Mouse (Mus musculus) ES-E14 (cell line): Measurements from ENCODE around the gene Jph3. TPM values are rescaled to one million over a fixed set of nuclear protein-coding genes. Genes with fewer than 3 reads are reported as not detected.

Source experiments
- DNase-seq: peaks from one replicate; pipeline ENCODE4 v3.0.0-alpha.2; 2013; ENCODE audit warnings: low read depth, low spot score
- H3K27ac ChIP-seq: 2 replicates; pipeline ENCODE4 v1.5.1; 2012; ENCODE audit warnings: low read depth, mild to moderate bottlenecking, low read length, moderate library complexity, mixed read lengths; ENCODE audit not compliant: poor library complexity, insufficient read depth, severe bottlenecking
- H3K36me3 ChIP-seq: 2 replicates; pipeline ENCODE4 v1.6.1; 2012; ENCODE audit warnings: mild to moderate bottlenecking, low read length, moderate library complexity, mixed read lengths; ENCODE audit not compliant: control insufficient read depth, poor library complexity, insufficient read depth, severe bottlenecking
- H3K4me1 ChIP-seq, 2 experiments: fragments of 150-350 bp in 1 of 2; sonication (generic) in 1 of 2; 2 replicates each; pipeline ENCODE4 v1.6.1; 2012; ENCODE audit warnings: low read length in 2 of 2, mild to moderate bottlenecking in 1 of 2, mixed read lengths in 1 of 2; ENCODE audit not compliant: control insufficient read depth in 2 of 2, insufficient read depth in 2 of 2, poor library complexity in 1 of 2
- H3K4me3 ChIP-seq, 2 experiments: fragments of 150-350 bp in 1 of 2; sonication (generic) in 1 of 2; 2 replicates each; pipeline ENCODE4 v1.5.1; 2012; ENCODE audit warnings: low read length in 2 of 2, low read depth in 1 of 2, mild to moderate bottlenecking in 1 of 2, mixed read lengths in 1 of 2; ENCODE audit not compliant: insufficient read depth in 1 of 2, poor library complexity in 1 of 2, severe bottlenecking in 1 of 2
- H3K9ac ChIP-seq: 2 replicates; pipeline ENCODE4 v1.6.1; 2012; ENCODE audit warnings: low read depth, mild to moderate bottlenecking, low read length, mixed read lengths; ENCODE audit not compliant: poor library complexity, insufficient read depth, severe bottlenecking
- H3K9me3 ChIP-seq: fragments of 150-350 bp; sonication (generic); 2 replicates; pipeline ENCODE4 v1.6.1; 2012; ENCODE audit warnings: low read depth, mild to moderate bottlenecking, low read length; ENCODE audit not compliant: control insufficient read depth, insufficient read depth
- CHD2 ChIP-seq: IDR thresholded peaks from 2 replicates; pipeline ENCODE4 v1.6.1; 2014; ENCODE audit warnings: mild to moderate bottlenecking, low read depth, low read length, inconsistent platforms
- HCFC1 ChIP-seq: IDR thresholded peaks from 2 replicates; pipeline ENCODE4 v1.6.1; 2012; ENCODE audit warnings: low read length, inconsistent platforms, borderline replicate concordance; ENCODE audit not compliant: insufficient read depth
- MAFK ChIP-seq: IDR thresholded peaks from 2 replicates; pipeline ENCODE4 v1.6.1; 2014; ENCODE audit warnings: mild to moderate bottlenecking, low read depth, low read length, inconsistent platforms; ENCODE audit not compliant: insufficient read depth
- ZC3H11A ChIP-seq: IDR thresholded peaks from 2 replicates; pipeline ENCODE4 v1.6.1; 2012; ENCODE audit warnings: low read depth, mild to moderate bottlenecking, inconsistent platforms, low read length, borderline replicate concordance
- ZNF384 ChIP-seq: IDR thresholded peaks from 2 replicates; pipeline ENCODE4 v1.6.1; 2012; ENCODE audit warnings: low read depth, low read length, inconsistent platforms
- in situ Hi-C, 2 experiments: fragments of 600-800 bp; cut with MboI; formaldehyde crosslinking; loops; one replicate each; pipeline ENCODE4 v1.15.1; 2025; ENCODE audit warnings: low sequenced_read_pairs in 2 of 2, inconsistent platforms in 1 of 2; ENCODE audit not compliant: unreplicated experiment in 2 of 2
- total RNA-seq: library from RNA; depleted of rRNA; stranded (reverse); fragments of 300-350 nt; gene quantifications from 2 replicates; pipeline ENCODE4 v1.2.3, GENCODE M21; 2012

Jph3 gene
- total RNA-seq, 1 experiment, result 0.76 TPM

GRCm38 (mm10) chr8:121792627-121793026 is 63.2 kb downstream of the Jph3 start:
- no peak overlapping the region for H3K4me3 ChIP-seq
- peaks cover 0 to 5% of the 10 kb centered on the region in 2 experiments; a peak in 1 of 4 replicates for H3K4me1 ChIP-seq
- H3K27ac ChIP-seq, result no peak overlapping the region
- no peaks in the 10 kb centered on the region for H3K9me3 ChIP-seq
- in situ Hi-C loops, result no loop called here
- TF ChIP-seq HCFC1 (no peak), ZNF384 (no peak), MAFK (no peak), CHD2 (no peak), ZC3H11A (no peak)
- DNase-seq, result no peak
- peaks cover 12% of the 10 kb centered on the region for H3K36me3 ChIP-seq
- no peak overlapping the region for H3K9ac ChIP-seq

- H3K4me1 ChIP-seq, result peaks cover 0 to 5% of the 10 kb centered on the region in 2 experiments; a peak in 1 of 4 replicates
- no peaks in the 10 kb centered on the region for H3K9me3 ChIP-seq
- H3K36me3 ChIP-seq, result peaks cover 25% of the 10 kb centered on the region
- DNase-seq, result peak; percentile 24
- TF ChIP-seq MAFK (no peak), ZC3H11A (no peak), HCFC1 (no peak), CHD2 (no peak), ZNF384 (no peak)
- H3K9ac ChIP-seq, result no peak overlapping the region
- in situ Hi-C loops, result no loop called here
- H3K4me3 ChIP-seq, result no peak overlapping the region
- H3K27ac ChIP-seq, result no peak overlapping the region
Observed at GRCm38 (mm10) chr8:121794151-121794550, 64.7 kb downstream of the Jph3 start.

- Histone ChIP-seq H3K36me3 (peaks cover 28% of the 10 kb centered on the region), H3K4me3 (no peak overlapping the region), H3K27ac (no peak overlapping the region), H3K4me1 (peaks cover 0 to 5% of the 10 kb centered on the region in 2 experiments; a peak in 1 of 4 replicates), H3K9ac (no peak overlapping the region), H3K9me3 (no peaks in the 10 kb centered on the region)
- TF ChIP-seq MAFK (no peak), CHD2 (no peak), ZNF384 (no peak), HCFC1 (no peak), ZC3H11A (no peak)
- in situ Hi-C loops, result no loop called here
- DNase-seq, result no peak
Observed at GRCm38 (mm10) chr8:121795461-121795860, 66.0 kb downstream of the Jph3 start.

GRCm38 (mm10) chr8:121796406-121796805 is 67.0 kb downstream of the Jph3 start:
- peaks cover 0 to 5% of the 10 kb centered on the region in 2 experiments; a peak in 1 of 4 replicates for H3K4me1 ChIP-seq
- H3K36me3 ChIP-seq, result peaks cover 32% of the 10 kb centered on the region

GRCm38 (mm10) chr8:121798401-121798800 is 69.0 kb downstream of the Jph3 start:
- in situ Hi-C loops, result no loop called here
- no peak for DNase-seq
- no peak overlapping the region for H3K9ac ChIP-seq
- peaks cover 0 to 3% of the 10 kb centered on the region in 2 experiments; a peak in 1 of 4 replicates for H3K4me1 ChIP-seq
- H3K4me3 ChIP-seq, result no peak overlapping the region
- no peak for TF ChIP-seq ZC3H11A
- TF ChIP-seq MAFK, result no peak
- no peak for TF ChIP-seq ZNF384
- H3K36me3 ChIP-seq, result peaks cover 35% of the 10 kb centered on the region
- no peak overlapping the region for H3K27ac ChIP-seq
- no peaks in the 10 kb centered on the region for H3K9me3 ChIP-seq

More at GRCm38 (mm10) chr8:121796406-121796805, 67.0 kb downstream of the Jph3 start:
- TF ChIP-seq HCFC1 (no peak), CHD2 (no peak), ZNF384 (no peak), ZC3H11A (no peak), MAFK (no peak)
- in situ Hi-C loops, result no loop called here
- no peak overlapping the region for H3K9ac ChIP-seq
- no peak overlapping the region for H3K27ac ChIP-seq
- H3K9me3 ChIP-seq, result no peaks in the 10 kb centered on the region
- no peak overlapping the region for H3K4me3 ChIP-seq
- no peak for DNase-seq
